Mouse (Mus musculus) limb, embryonic 14.5 days (tissue): ENCODE data around the gene Sucla2. TPM values are rescaled to one million over a fixed set of nuclear protein-coding genes. Genes with fewer than 3 reads are reported as not detected.

Experiments used
- ATAC-seq: fragments of 200-750 bp; cut with Nextera tagmentation; 2 replicates; pipeline ENCODE4 v1.8.0; 2017; ENCODE audit warnings: low read depth, moderate number of reproducible peaks, moderate TSS enrichment; ENCODE audit not compliant: low FRiP score
- DNase-seq: peaks from one replicate; pipeline ENCODE4 v3.0.0-alpha.2; 2015; ENCODE audit warnings: low spot score
- H3K27ac ChIP-seq: fragments of 300-500 bp; sonication (generic); replicated peaks from 2 replicates; pipeline ENCODE4 v1.5.1; 2014; ENCODE audit warnings: low read depth, mild to moderate bottlenecking, low read length, moderate library complexity, mixed read lengths
- H3K27me3 ChIP-seq: fragments of 300-500 bp; sonication (generic); 2 replicates; pipeline ENCODE4 v1.6.1; 2014; ENCODE audit warnings: low read length, mixed read lengths; ENCODE audit not compliant: control insufficient read depth, insufficient read depth
- H3K36me3 ChIP-seq: fragments of 300-500 bp; sonication (generic); 2 replicates; pipeline ENCODE4 v1.6.1; 2014; ENCODE audit warnings: mild to moderate bottlenecking, low read length, moderate library complexity, mixed read lengths; ENCODE audit not compliant: control insufficient read depth, insufficient read depth
- H3K4me1 ChIP-seq: fragments of 300-500 bp; sonication (generic); 2 replicates; pipeline ENCODE4 v1.6.1; 2014; ENCODE audit warnings: antibody characterized with exemption, low read length, mixed read lengths; ENCODE audit not compliant: control insufficient read depth, insufficient read depth
- H3K4me2 ChIP-seq: fragments of 300-500 bp; sonication (generic); replicated peaks from 2 replicates; pipeline ENCODE4 v1.6.1; 2014; ENCODE audit warnings: low read depth, mild to moderate bottlenecking, low read length, moderate library complexity; ENCODE audit not compliant: severe bottlenecking
- H3K4me3 ChIP-seq: fragments of 300-500 bp; sonication (generic); replicated peaks from 2 replicates; pipeline ENCODE4 v1.5.1; 2014; ENCODE audit warnings: low read length
- H3K9ac ChIP-seq: fragments of 300-500 bp; sonication (generic); 2 replicates; pipeline ENCODE4 v1.6.1; 2014; ENCODE audit warnings: mild to moderate bottlenecking, low read depth, low read length, moderate library complexity; ENCODE audit not compliant: severe bottlenecking
- H3K9me3 ChIP-seq: fragments of 300-500 bp; sonication (generic); 2 replicates; pipeline ENCODE4 v1.6.1; 2016; ENCODE audit warnings: low read length; ENCODE audit not compliant: control insufficient read depth
- POLR2A ChIP-seq: fragments of 200-500 bp; IDR thresholded peaks from 2 replicates; pipeline ENCODE4 v1.8.0; 2012; ENCODE audit warnings: inconsistent platforms, mild to moderate bottlenecking, moderate library complexity, borderline replicate concordance; ENCODE audit not compliant: insufficient read depth, insufficient read length; ENCODE audit errors: extremely low read depth
- WGBS: fragments of 180-500 bp; shearing (Covaris S2); extraction: QIAGEN DNeasy Blood & Tissue Kit; methylation state at CpG from one replicate; pipeline ENCODE4 v1.1.7; 2014; 5-methylcytosine and 5-hydroxymethylcytosine counted together
- polyA plus RNA-seq, 2 experiments: library from polyadenylated mRNA; depleted of rRNA in 1 of 2; stranded (reverse) in 1 of 2; unstranded in 1 of 2; fragments of >200 nt; fragmentation: Nextera tagmentation in 1 of 2; extraction: Ambion mirVana in 1 of 2; gene quantifications; 2 replicates each; pipeline versions ENCODE4 v1.2.1 to v1.2.3; 2012 to 2014

Sucla2 gene
- polyA plus RNA-seq (2012; rRNA removed), result 33.2 and 55.6 TPM in 2 replicates
- 94.4 and 97.7 TPM in 2 replicates for polyA plus RNA-seq (2014; fragmentation: Nextera tagmentation; extraction: Ambion mirVana)

DNA sequence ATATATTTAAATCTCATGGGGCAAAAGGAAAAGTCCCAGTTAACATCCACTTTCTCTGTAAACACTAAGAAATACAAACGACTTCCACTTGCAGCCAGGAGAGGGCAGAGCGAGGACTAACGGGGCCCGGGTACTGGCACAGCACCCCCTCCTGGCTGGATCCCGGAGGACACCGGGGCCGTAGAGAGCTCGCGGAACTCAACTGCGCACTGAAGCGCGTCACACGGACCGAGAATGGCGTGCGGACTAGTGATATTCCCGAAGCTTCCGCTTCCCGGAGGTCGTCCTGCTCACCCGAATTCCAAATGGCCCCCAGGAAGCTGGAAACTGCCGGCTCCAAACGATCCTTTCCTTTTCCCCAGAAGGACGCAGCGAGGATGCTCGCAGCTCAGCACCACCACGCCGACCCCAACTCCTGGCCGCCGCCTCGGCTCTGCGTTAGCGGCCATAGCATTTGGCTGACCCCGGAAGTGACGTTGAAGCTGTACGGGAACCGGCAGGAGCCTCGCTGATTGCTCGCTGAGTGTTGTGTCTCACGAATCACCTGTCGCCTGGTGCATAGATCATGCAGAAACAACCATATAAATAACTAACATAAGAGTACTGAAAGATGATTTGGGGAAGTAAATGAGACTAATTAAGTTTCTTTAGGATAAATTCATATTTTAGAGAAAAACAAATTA lies at the start of gene Sucla2:
Sucla2 (plus strand) TSS at position 554 of the 683 bp plus-strand sequence.
- TF ChIP-seq POLR2A, result no peak
- H3K9ac ChIP-seq, result peak within 1 kb of the TSS; percentile 62
- no peaks in the 10 kb centered on the region for H3K27me3 ChIP-seq
- peak within 1 kb of the TSS; percentile 35 for H3K4me2 ChIP-seq
- no peaks in the 10 kb centered on the region for H3K36me3 ChIP-seq
- no peaks in the 10 kb centered on the region for H3K4me1 ChIP-seq
- DNase-seq (peak; percentile 97), ATAC-seq (peak; percentile 100)
- peak within 1 kb of the TSS; percentile 79 for H3K27ac ChIP-seq
- H3K4me3 ChIP-seq, result peak within 1 kb of the TSS; percentile 48
- H3K9me3 ChIP-seq, result no peaks in the 10 kb centered on the region
- 0% methylated on average over 20 of the region's 41 CpGs for WGBS

- Histone ChIP-seq H3K4me2 (no peak overlapping the region), H3K27ac (no peak overlapping the region), H3K36me3 (no peaks in the 10 kb centered on the region), H3K9ac (no peak overlapping the region), H3K9me3 (no peaks in the 10 kb centered on the region), H3K4me1 (peaks cover 23% of the 10 kb centered on the region), H3K4me3 (no peak overlapping the region), H3K27me3 (no peaks in the 10 kb centered on the region)
- DNase-seq (no peak), ATAC-seq (no peak)
- 54% methylated on average over 7 of the region's 7 CpGs for WGBS
- no peak for TF ChIP-seq POLR2A
Observed at GRCm38 (mm10) chr14:73475506-73475905, 49.6 kb upstream of the Sucla2 start.

DNA sequence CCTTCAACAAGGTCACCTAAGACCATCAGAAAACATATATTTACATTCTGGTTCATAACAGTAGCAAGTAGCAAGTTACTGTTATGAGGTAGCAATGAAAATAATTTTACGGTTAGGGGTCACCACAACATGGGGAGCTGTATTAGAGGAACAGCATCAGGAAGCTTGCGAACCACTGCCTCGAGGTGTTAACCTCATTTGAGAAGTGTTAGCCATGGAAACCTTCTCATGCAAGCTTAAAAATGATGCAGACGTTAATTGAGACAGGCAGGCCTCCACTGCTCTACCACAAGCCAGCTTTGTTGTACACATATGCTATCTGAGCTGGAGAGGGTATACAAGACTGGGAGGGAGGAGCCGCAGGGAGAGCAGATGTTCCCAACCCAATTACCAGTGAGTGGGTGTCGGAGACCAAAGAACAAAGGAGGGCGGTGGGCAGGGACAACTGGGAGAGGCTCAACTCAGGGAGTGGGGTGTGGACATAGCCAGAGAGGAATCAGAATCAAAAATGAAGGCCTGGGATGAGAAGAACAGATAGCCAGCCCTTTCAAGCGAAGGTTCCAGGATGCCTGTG lies 48.7 kb upstream of the Sucla2 start:
- Histone ChIP-seq H3K27me3 (no peaks in the 10 kb centered on the region), H3K4me3 (no peak overlapping the region), H3K9me3 (no peaks in the 10 kb centered on the region), H3K4me1 (peaks cover 18% of the 10 kb centered on the region), H3K4me2 (no peak overlapping the region), H3K27ac (no peak overlapping the region), H3K9ac (no peak overlapping the region), H3K36me3 (no peaks in the 10 kb centered on the region)
- TF ChIP-seq POLR2A, result no peak
- WGBS, result 69% methylated on average over 8 of the region's 8 CpGs
- no peak for DNase-seq
- no peak for ATAC-seq

DNA sequence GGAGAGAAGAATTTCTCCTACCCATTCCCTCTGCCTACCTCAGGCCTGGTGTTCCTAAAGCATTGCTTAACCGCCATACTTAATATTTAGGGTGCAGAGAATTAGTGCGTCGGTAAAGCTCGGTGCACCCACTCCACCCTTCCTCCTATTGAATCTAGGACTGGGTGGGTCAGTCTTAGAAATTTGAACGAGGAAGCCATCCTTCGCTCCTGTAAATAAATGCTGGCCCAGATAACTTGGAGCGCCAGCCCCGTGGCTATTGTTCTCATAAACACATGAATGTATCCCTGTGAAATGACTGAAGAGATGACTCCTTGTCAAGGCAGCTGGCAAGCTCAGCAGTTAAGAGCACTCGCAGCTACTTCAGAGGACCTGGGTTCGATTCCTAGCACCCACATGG lies 48.0 kb upstream of the Sucla2 start:
- no peak overlapping the region for H3K4me3 ChIP-seq
- no peaks in the 10 kb centered on the region for H3K9me3 ChIP-seq
- 94% methylated on average over 10 of the region's 10 CpGs for WGBS
- no peak for ATAC-seq
- H3K27ac ChIP-seq, result no peak overlapping the region
- H3K27me3 ChIP-seq, result no peaks in the 10 kb centered on the region
- H3K4me1 ChIP-seq, result peaks cover 17% of the 10 kb centered on the region
- no peaks in the 10 kb centered on the region for H3K36me3 ChIP-seq
- no peak for TF ChIP-seq POLR2A
- DNase-seq, result no peak
- no peak overlapping the region for H3K4me2 ChIP-seq
- H3K9ac ChIP-seq, result no peak overlapping the region

DNA sequence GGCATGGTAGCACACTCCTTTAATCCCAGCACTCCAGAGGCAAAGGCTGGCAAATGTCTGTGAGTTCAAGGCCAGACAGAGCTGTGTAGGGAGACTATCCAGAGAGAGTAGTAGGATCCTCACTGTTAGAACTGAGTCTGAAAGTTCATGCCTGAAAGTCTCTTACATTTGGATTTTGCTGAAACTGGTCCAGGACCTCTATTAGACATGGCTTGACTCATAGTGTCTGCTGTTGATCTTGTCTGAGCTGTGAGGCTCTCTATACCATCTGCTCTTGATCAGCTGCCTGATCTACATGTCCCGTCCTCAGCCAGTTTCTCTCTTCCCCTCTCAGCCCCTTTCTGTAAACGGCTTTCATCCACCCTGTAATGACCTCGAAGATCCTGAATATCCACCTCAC lies 46.8 kb upstream of the Sucla2 start:
- TF ChIP-seq POLR2A, result no peak
- Histone ChIP-seq H3K27me3 (no peaks in the 10 kb centered on the region), H3K4me2 (no peak overlapping the region), H3K4me3 (no peak overlapping the region), H3K9me3 (no peaks in the 10 kb centered on the region), H3K36me3 (no peaks in the 10 kb centered on the region), H3K27ac (no peak overlapping the region), H3K4me1 (peaks cover 15% of the 10 kb centered on the region), H3K9ac (no peak overlapping the region)
- 66% methylated on average over 3 of the region's 3 CpGs for WGBS
- ATAC-seq (no peak), DNase-seq (no peak)
